Mouse (Mus musculus) embryonic fibroblast, embryonic 13.5 days (primary cell): ENCODE measurements around the gene Relch. TPM values are rescaled to one million over a fixed set of nuclear protein-coding genes. Genes with fewer than 3 reads are reported as not detected.
A peak's percentile ranks its signal among the peaks of the same experiment; 100 is the strongest.
"Not testable (repeated sequence)": the region's sequence is repeated elsewhere in the genome, so short reads cannot be mapped to it uniquely, and the experiment has no call there.

Experiments
- H3K27ac ChIP-seq: 2 replicates; pipeline ENCODE4 v1.5.1; 2012; ENCODE audit warnings: low read length, control low read depth, inconsistent platforms; ENCODE audit not compliant: insufficient read depth
- H3K4me1 ChIP-seq: 2 replicates; pipeline ENCODE4 v1.6.1; 2011; ENCODE audit warnings: low read length; ENCODE audit not compliant: control insufficient read depth, insufficient read depth
- H3K4me3 ChIP-seq: 2 replicates; pipeline ENCODE4 v1.5.1; 2011; ENCODE audit warnings: mild to moderate bottlenecking, control low read depth, low read length; ENCODE audit not compliant: insufficient read depth
- CTCF ChIP-seq: IDR thresholded peaks from 2 replicates; pipeline ENCODE4 v1.5.1; 2011; ENCODE audit warnings: mild to moderate bottlenecking, control low read depth, low read length, moderate library complexity, borderline replicate concordance; ENCODE audit not compliant: insufficient read depth
- POLR2A ChIP-seq: IDR thresholded peaks from 2 replicates; pipeline ENCODE4 v1.6.1; 2011; ENCODE audit warnings: low read depth, mild to moderate bottlenecking, control low read depth, low read length, moderate library complexity
- polyA plus RNA-seq: library from polyadenylated mRNA; stranded (reverse); fragments of >200 nt; gene quantifications from 2 replicates; pipeline ENCODE4 v1.2.4, GENCODE M21; 2011; ENCODE audit warnings: low read depth; ENCODE audit not compliant: missing spikeins, insufficient read length

Relch gene
- polyA plus RNA-seq, 1 experiment: 40.4 TPM

GRCm38 (mm10) chr1:105742481-105742880, 78.8 kb downstream of the Relch start:
- Histone ChIP-seq H3K27ac (peak overlapping the region; percentile 40; the same call in 1 of the 2 replicates), H3K4me3 (no peak overlapping the region), H3K4me1 (peaks cover 3% of the 10 kb centered on the region)
- TF ChIP-seq POLR2A (no peak), CTCF (no peak)

GRCm38 (mm10) chr1:105746444-105746843, 82.8 kb downstream of the Relch start:
- TF ChIP-seq CTCF (no peak), POLR2A (no peak)
- no peak overlapping the region for H3K4me3 ChIP-seq

GRCm38 (mm10) chr1:105746858-105747596, 83.4 kb downstream of the Relch start:
- Histone ChIP-seq H3K4me1 (peaks cover under 1% of the 10 kb centered on the region), H3K27ac (no peak overlapping the region)
- TF ChIP-seq CTCF (no peak), POLR2A (no peak)

More at GRCm38 (mm10) chr1:105746444-105746843, 82.8 kb downstream of the Relch start:
- Histone ChIP-seq H3K4me1 (peaks cover 3% of the 10 kb centered on the region), H3K27ac (no peak overlapping the region)

GRCm38 (mm10) chr1:105748091-105748799, 84.6 kb downstream of the Relch start:
- no peak overlapping the region for H3K27ac ChIP-seq
- no peaks in the 10 kb centered on the region for H3K4me1 ChIP-seq
- no peak overlapping the region for H3K4me3 ChIP-seq
- TF ChIP-seq CTCF (no peak), POLR2A (no peak)

More at GRCm38 (mm10) chr1:105746858-105747596, 83.4 kb downstream of the Relch start:
- no peak overlapping the region for H3K4me3 ChIP-seq

GRCm38 (mm10) chr1:105752196-105752595, 88.5 kb downstream of the Relch start:
- no peak overlapping the region for H3K27ac ChIP-seq
- H3K4me1 ChIP-seq: no peaks in the 10 kb centered on the region
- no peak for TF ChIP-seq POLR2A
- no peak for TF ChIP-seq CTCF
- H3K4me3 ChIP-seq: no peak overlapping the region

GRCm38 (mm10) chr1:105752944-105753343, 89.3 kb downstream of the Relch start:
- Histone ChIP-seq H3K4me3 (no peak overlapping the region), H3K27ac (no peak overlapping the region), H3K4me1 (no peaks in the 10 kb centered on the region)
- TF ChIP-seq CTCF (no peak), POLR2A (no peak)

GRCm38 (mm10) chr1:105758798-105759197, 95.1 kb downstream of the Relch start:
- H3K4me3 ChIP-seq: no peak overlapping the region
- H3K27ac ChIP-seq: no peak overlapping the region
- no peaks in the 10 kb centered on the region for H3K4me1 ChIP-seq
- TF ChIP-seq CTCF (no peak), POLR2A (no peak)

GRCm38 (mm10) chr1:105759422-105760165, 95.9 kb downstream of the Relch start:
- Histone ChIP-seq H3K4me1 (no peaks in the 10 kb centered on the region), H3K4me3 (no peak overlapping the region), H3K27ac (no peak overlapping the region)
- no peak for TF ChIP-seq POLR2A
- no peak for TF ChIP-seq CTCF

- no peak overlapping the region for H3K27ac ChIP-seq
- no peak for TF ChIP-seq CTCF
- no peak for TF ChIP-seq POLR2A
- no peak overlapping the region for H3K4me3 ChIP-seq
- no peaks in the 10 kb centered on the region for H3K4me1 ChIP-seq
Measured at GRCm38 (mm10) chr1:105765586-105765985, 101.9 kb downstream of the Relch start.

- H3K4me3 ChIP-seq, H3K4me1 ChIP-seq, H3K27ac ChIP-seq: not testable (repeated sequence)
Measured at GRCm38 (mm10) chr1:105766099-105766498, 102.4 kb downstream of the Relch start.
